In the genomic region with DNA sequence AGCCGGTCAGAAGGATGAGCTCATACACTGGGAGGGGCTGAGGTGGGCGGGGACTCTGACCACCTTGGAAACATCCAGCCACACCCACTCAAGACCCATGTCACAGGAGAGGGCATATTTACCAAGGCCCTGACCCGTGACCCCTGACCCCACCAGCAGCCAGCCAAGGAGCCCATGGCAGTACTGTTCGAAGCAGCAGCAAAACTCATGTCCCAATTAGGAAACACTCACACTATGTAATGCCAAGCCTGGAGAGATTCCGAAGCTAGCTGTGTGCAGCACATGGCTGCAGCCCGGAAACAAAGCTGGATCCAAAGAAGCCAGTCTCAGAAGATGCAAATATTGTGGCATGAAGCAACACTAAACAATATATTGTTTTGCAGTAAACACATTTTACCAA, we compare ENCODE assay signal across 18 mouse cellular contexts.
DNase-seq lines count a peak whose midpoint lies in the region; ATAC-seq lines count a peak whose summit lies in the region.
"Had no signal": no experiment of that assay in that cellular context is flagged by ENCODE, and none has a peak within 500 bp of the region (broad histone marks: within the 10 kb centered on the region; RNA-seq: fewer than 3 reads in every experiment).

No protein-coding gene starts in this region.

- no peak for DNase-seq in forebrain, embryonic 10.5 days (ENCODE audit: extremely low spot score, low spot score)
- DNase-seq in right cerebral cortex, postnatal 10 days (ENCODE audit: low spot score in 2 of 2), result peak; percentile 54 to 74
- DNase-seq in right cerebral cortex, postnatal 14 days, result no peak
- DNase-seq in kidney, postnatal 10 days, result no peak
- DNase-seq: adrenal gland, adult 2 months; adrenal gland, postnatal 25 days; cerebellum, adult 11 months; cerebellum, adult 8-10 months; cerebellum, postnatal 14 days; gastrocnemius, postnatal 25 days; heart, adult 11 months; heart, postnatal 10 days; kidney, adult 11 months had no signal

- H3K4me2 ChIP-seq in forebrain, embryonic 15.5 days (replicated peaks), result no peak overlapping the region
- H3K4me2 ChIP-seq in forebrain, embryonic 16.5 days (ENCODE audit: low read length), result no peak overlapping the region
- H3K4me2 ChIP-seq: heart, embryonic 13.5 days; hindbrain, embryonic 13.5 days had no signal

- H3K27me3 ChIP-seq in forebrain, embryonic 15.5 days, result no peaks in the 10 kb centered on the region
- no peaks in the 10 kb centered on the region for H3K27me3 ChIP-seq in forebrain, embryonic 10.5 days (ENCODE audit: poor library complexity, severe bottlenecking)
- H3K27me3 ChIP-seq in forebrain, embryonic 16.5 days (replicated peaks; ENCODE audit: control insufficient read depth, insufficient read depth, low read length), result no peaks in the 10 kb centered on the region
- H3K27me3 ChIP-seq: heart, embryonic 13.5 days; hindbrain, embryonic 13.5 days had no signal

- H3K36me3 ChIP-seq in forebrain, embryonic 15.5 days, result no peaks in the 10 kb centered on the region
- no peaks in the 10 kb centered on the region for H3K36me3 ChIP-seq in forebrain, embryonic 10.5 days (replicated peaks)
- no peaks in the 10 kb centered on the region for H3K36me3 ChIP-seq in forebrain, embryonic 16.5 days (ENCODE audit: control insufficient read depth, insufficient read depth)
- H3K36me3 ChIP-seq: heart, embryonic 13.5 days; hindbrain, embryonic 13.5 days had no signal

- no peak overlapping the region for H3K4me3 ChIP-seq in forebrain, embryonic 15.5 days
- H3K4me3 ChIP-seq in forebrain, embryonic 10.5 days, result no peak overlapping the region
- H3K4me3 ChIP-seq in forebrain, embryonic 16.5 days (replicated peaks; ENCODE audit: low read length), result no peak overlapping the region
- H3K4me3 ChIP-seq: heart, embryonic 13.5 days; hindbrain, embryonic 13.5 days had no signal

- no peaks in the 10 kb centered on the region for H3K9me3 ChIP-seq in forebrain, embryonic 15.5 days
- H3K9me3 ChIP-seq in forebrain, embryonic 10.5 days, result no peaks in the 10 kb centered on the region
- no peaks in the 10 kb centered on the region for H3K9me3 ChIP-seq in forebrain, embryonic 16.5 days (ENCODE audit: control insufficient read depth, low read length)
- H3K9me3 ChIP-seq: heart, embryonic 13.5 days; hindbrain, embryonic 13.5 days had no signal

- peak; percentile 85 for ATAC-seq in forebrain, embryonic 15.5 days (replicated peaks)
- ATAC-seq in forebrain, embryonic 16.5 days, result peak; percentile 89
- ATAC-seq: hindbrain, postnatal 0 days had no signal

- WGBS in forebrain, embryonic 15.5 days, result 72% methylated on average over 6 of the region's 6 CpGs
- whole genome bisulfite sequencing in forebrain, embryonic 10.5 days, result 88% methylated on average over 6 of the region's 6 CpGs
- WGBS in forebrain, embryonic 16.5 days, result 64% methylated on average over 6 of the region's 6 CpGs

- H3K27ac ChIP-seq in forebrain, embryonic 15.5 days (replicated peaks), result peak overlapping the region; percentile 14; the same call in 1 of the 2 replicates
- no peak overlapping the region for H3K27ac ChIP-seq in forebrain, embryonic 10.5 days
- no peak overlapping the region for H3K27ac ChIP-seq in forebrain, embryonic 16.5 days (ENCODE audit: low read length)
- H3K27ac ChIP-seq: heart, embryonic 13.5 days; hindbrain, embryonic 13.5 days; hindbrain, postnatal 0 days had no signal

- no peak overlapping the region for H3K9ac ChIP-seq in forebrain, embryonic 15.5 days (replicated peaks)
- no peak overlapping the region for H3K9ac ChIP-seq in forebrain, embryonic 16.5 days (replicated peaks; ENCODE audit: low read depth, low read length)
- H3K9ac ChIP-seq: heart, embryonic 13.5 days; hindbrain, embryonic 13.5 days had no signal

- H3K4me1 ChIP-seq in forebrain, embryonic 15.5 days, result peaks cover 6% of the 10 kb centered on the region
- H3K4me1 ChIP-seq in forebrain, embryonic 10.5 days, result no peaks in the 10 kb centered on the region
- H3K4me1 ChIP-seq in forebrain, embryonic 16.5 days (replicated peaks; ENCODE audit: control insufficient read depth, insufficient read depth, low read length), result no peaks in the 10 kb centered on the region
- H3K4me1 ChIP-seq: heart, embryonic 13.5 days; hindbrain, embryonic 13.5 days had no signal

Comparison
In these comparisons a context has a peak if more than half of its experiments do, and no peak if none do; other contexts are left out.
1. DNase-seq: peak in right cerebral cortex, postnatal 10 days (2 of 2); none in forebrain, embryonic 10.5 days (single experiment), right cerebral cortex, postnatal 14 days (single experiment) and kidney, postnatal 10 days (single experiment).